Mouse (Mus musculus): Measurements from ENCODE around the gene Plekhj1. TPM values are rescaled to one million over a fixed set of nuclear protein-coding genes. Genes with fewer than 3 reads are reported as not detected.

Plekhj1 gene
- polyA plus RNA-seq, 1 experiment from 2014 or later, result 143 TPM

DNA sequence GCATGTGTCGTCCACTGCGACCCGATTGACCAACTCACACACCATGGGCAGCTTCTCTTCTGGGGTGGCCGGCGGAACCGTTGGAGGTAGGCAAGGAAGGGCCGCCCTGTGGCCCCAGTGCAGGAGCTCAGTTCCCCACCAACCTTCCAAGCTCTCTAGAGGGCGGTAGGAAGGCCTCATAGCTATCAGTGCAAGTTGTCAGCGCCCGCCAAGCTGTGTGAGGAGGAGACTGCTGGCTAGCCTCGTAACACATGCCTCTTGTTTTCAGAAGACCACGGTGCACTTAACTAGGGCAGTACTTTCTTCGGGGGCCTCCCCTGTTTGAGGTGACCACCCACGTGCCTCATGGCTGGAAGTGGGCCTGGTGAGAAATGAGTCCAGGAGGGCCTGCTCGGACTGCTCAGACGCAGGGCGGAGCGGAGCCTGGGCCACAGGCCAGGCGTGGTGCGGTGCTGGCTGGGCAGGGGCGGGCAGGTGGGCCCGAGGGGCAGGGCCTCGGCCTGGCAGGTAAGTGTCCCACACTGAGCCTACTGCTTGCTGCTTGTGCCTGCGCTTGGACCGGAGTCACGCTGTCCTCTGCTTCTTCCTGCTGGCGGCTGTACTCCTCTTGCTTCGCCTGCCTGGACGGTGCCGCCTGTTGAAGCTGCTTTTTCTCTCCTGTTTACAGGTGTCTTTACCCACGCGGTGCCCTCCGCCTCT is 6.8 kb downstream of the Plekhj1 start:
- Histone ChIP-seq H3K4me1 (replicated peaks; ENCODE audit: control insufficient read depth, insufficient read depth, low read length) (peaks cover 6% of the 10 kb centered on the region), H3K4me2 (ENCODE audit: low read length) (no peak overlapping the region), H3K27ac (ENCODE audit: low read length) (no peak overlapping the region), H3K27me3 (replicated peaks; ENCODE audit: control insufficient read depth, insufficient read depth, low read length) (no peaks in the 10 kb centered on the region), H3K4me3 (replicated peaks; ENCODE audit: low read length) (no peak overlapping the region), H3K36me3 (ENCODE audit: control insufficient read depth, insufficient read depth) (peaks cover 46% of the 10 kb centered on the region), H3K9me3 (ENCODE audit: control insufficient read depth, low read length) (no peaks in the 10 kb centered on the region), H3K9ac (replicated peaks; ENCODE audit: low read depth, low read length) (no peak overlapping the region)
- WGBS, result 81% methylated on average over 31 of the region's 33 CpGs
- no peak for ATAC-seq

GRCm38 (mm10) chr10:80790761-80791404 is 7.5 kb downstream of the Plekhj1 start:
- Histone ChIP-seq H3K9ac (replicated peaks; ENCODE audit: low read depth, low read length) (no peak overlapping the region), H3K4me2 (ENCODE audit: low read length) (no peak overlapping the region), H3K4me1 (replicated peaks; ENCODE audit: control insufficient read depth, insufficient read depth, low read length) (0 out of 2 replicates have a peak, but pooled peaks cover 3% of the 10 kb centered on the region), H3K36me3 (ENCODE audit: control insufficient read depth, insufficient read depth) (peaks cover 50% of the 10 kb centered on the region), H3K9me3 (ENCODE audit: control insufficient read depth, low read length) (no peaks in the 10 kb centered on the region), H3K27ac (ENCODE audit: low read length) (no peak overlapping the region), H3K4me3 (replicated peaks; ENCODE audit: low read length) (no peak overlapping the region), H3K27me3 (replicated peaks; ENCODE audit: control insufficient read depth, insufficient read depth, low read length) (no peaks in the 10 kb centered on the region)
- no peak for ATAC-seq
- WGBS, result 92% methylated on average over 19 of the region's 19 CpGs

- Histone ChIP-seq H3K9me3 (ENCODE audit: control insufficient read depth, low read length) (no peaks in the 10 kb centered on the region), H3K4me2 (ENCODE audit: low read length) (no peak overlapping the region), H3K27me3 (replicated peaks; ENCODE audit: control insufficient read depth, insufficient read depth, low read length) (no peaks in the 10 kb centered on the region), H3K4me3 (replicated peaks; ENCODE audit: low read length) (no peak overlapping the region), H3K9ac (replicated peaks; ENCODE audit: low read depth, low read length) (no peak overlapping the region), H3K36me3 (ENCODE audit: control insufficient read depth, insufficient read depth) (peaks cover 70% of the 10 kb centered on the region), H3K4me1 (replicated peaks; ENCODE audit: control insufficient read depth, insufficient read depth, low read length) (0 out of 2 replicates have a peak, but pooled peaks cover 3% of the 10 kb centered on the region), H3K27ac (ENCODE audit: low read length) (no peak overlapping the region)
- ATAC-seq, result no peak
- 79% methylated on average over 2 of the region's 2 CpGs for WGBS
Measured at GRCm38 (mm10) chr10:80787517-80787916, 10.9 kb downstream of the Plekhj1 start.

GRCm38 (mm10) chr10:80785963-80786362 is 12.5 kb downstream of the Plekhj1 start:
- no peaks in the 10 kb centered on the region for H3K4me1 ChIP-seq (replicated peaks; ENCODE audit: control insufficient read depth, insufficient read depth, low read length)
- no peak overlapping the region for H3K4me2 ChIP-seq (ENCODE audit: low read length)
- no peaks in the 10 kb centered on the region for H3K27me3 ChIP-seq (replicated peaks; ENCODE audit: control insufficient read depth, insufficient read depth, low read length)
- H3K9me3 ChIP-seq (ENCODE audit: control insufficient read depth, low read length), result no peaks in the 10 kb centered on the region
- H3K36me3 ChIP-seq (ENCODE audit: control insufficient read depth, insufficient read depth), result peaks cover 74% of the 10 kb centered on the region
- H3K9ac ChIP-seq (replicated peaks; ENCODE audit: low read depth, low read length), result no peak overlapping the region
- no peak for ATAC-seq
- WGBS, result 95% methylated on average over 11 of the region's 11 CpGs
- no peak overlapping the region for H3K4me3 ChIP-seq (replicated peaks; ENCODE audit: low read length)
- H3K27ac ChIP-seq (ENCODE audit: low read length), result no peak overlapping the region

- Histone ChIP-seq H3K27me3 (replicated peaks; ENCODE audit: control insufficient read depth, insufficient read depth, low read length) (no peaks in the 10 kb centered on the region), H3K36me3 (ENCODE audit: control insufficient read depth, insufficient read depth) (peaks cover 69% of the 10 kb centered on the region), H3K4me2 (ENCODE audit: low read length) (no peak overlapping the region), H3K9me3 (ENCODE audit: control insufficient read depth, low read length) (no peaks in the 10 kb centered on the region), H3K4me1 (replicated peaks; ENCODE audit: control insufficient read depth, insufficient read depth, low read length) (no peaks in the 10 kb centered on the region), H3K9ac (replicated peaks; ENCODE audit: low read depth, low read length) (no peak overlapping the region), H3K4me3 (replicated peaks; ENCODE audit: low read length) (no peak overlapping the region), H3K27ac (ENCODE audit: low read length) (no peak overlapping the region)
- ATAC-seq, result no peak
- 80% methylated on average over 12 of the region's 12 CpGs for WGBS
Measured at GRCm38 (mm10) chr10:80784871-80785270, 13.6 kb downstream of the Plekhj1 start.

DNA sequence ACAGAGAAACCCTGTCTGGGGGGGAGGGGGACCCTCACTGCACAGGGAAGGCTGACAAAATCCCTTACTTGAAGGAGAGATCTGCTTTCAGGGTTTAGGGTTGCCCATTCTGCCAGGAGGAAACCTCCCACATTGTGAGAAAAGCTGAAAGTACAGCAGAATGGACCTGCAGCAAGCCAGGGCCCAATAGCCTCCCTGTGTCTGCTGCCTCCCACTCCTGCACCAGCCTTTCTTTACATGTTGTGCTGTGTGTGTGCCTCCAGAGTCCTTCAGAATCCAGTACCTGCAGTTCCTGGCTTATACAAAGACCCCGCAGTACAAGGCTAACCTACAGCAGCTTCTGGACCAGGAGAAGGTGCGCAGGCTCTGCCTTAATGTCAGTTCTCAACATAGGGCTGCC is 14.1 kb downstream of the Plekhj1 start:
- Histone ChIP-seq H3K9me3 (ENCODE audit: control insufficient read depth, low read length) (no peaks in the 10 kb centered on the region), H3K4me2 (ENCODE audit: low read length) (no peak overlapping the region), H3K9ac (replicated peaks; ENCODE audit: low read depth, low read length) (no peak overlapping the region), H3K27ac (ENCODE audit: low read length) (no peak overlapping the region), H3K27me3 (replicated peaks; ENCODE audit: control insufficient read depth, insufficient read depth, low read length) (no peaks in the 10 kb centered on the region), H3K4me1 (replicated peaks; ENCODE audit: control insufficient read depth, insufficient read depth, low read length) (no peaks in the 10 kb centered on the region), H3K36me3 (ENCODE audit: control insufficient read depth, insufficient read depth) (peaks cover 66% of the 10 kb centered on the region), H3K4me3 (replicated peaks; ENCODE audit: low read length) (no peak overlapping the region)
- no peak for ATAC-seq
- 96% methylated on average over 2 of the region's 2 CpGs for WGBS

GRCm38 (mm10) chr10:80779565-80779964 is 18.9 kb downstream of the Plekhj1 start:
- no peaks in the 10 kb centered on the region for H3K27me3 ChIP-seq (replicated peaks; ENCODE audit: control insufficient read depth, insufficient read depth, low read length)
- H3K36me3 ChIP-seq (ENCODE audit: control insufficient read depth, insufficient read depth), result peaks cover 50% of the 10 kb centered on the region
- H3K4me3 ChIP-seq (replicated peaks; ENCODE audit: low read length), result no peak overlapping the region
- H3K4me2 ChIP-seq (ENCODE audit: low read length), result no peak overlapping the region
- no peaks in the 10 kb centered on the region for H3K9me3 ChIP-seq (ENCODE audit: control insufficient read depth, low read length)
- H3K4me1 ChIP-seq (replicated peaks; ENCODE audit: control insufficient read depth, insufficient read depth, low read length), result no peaks in the 10 kb centered on the region; the same call in 1 of the 2 replicates
- H3K9ac ChIP-seq (replicated peaks; ENCODE audit: low read depth, low read length), result no peak overlapping the region
- ATAC-seq, result no peak
- no peak overlapping the region for H3K27ac ChIP-seq (ENCODE audit: low read length)

- H3K9ac ChIP-seq (replicated peaks; ENCODE audit: low read depth, low read length), result no peak overlapping the region
- no peak overlapping the region for H3K4me3 ChIP-seq (replicated peaks; ENCODE audit: low read length)
- no peaks in the 10 kb centered on the region for H3K9me3 ChIP-seq (ENCODE audit: control insufficient read depth, low read length)
- H3K4me2 ChIP-seq (ENCODE audit: low read length), result no peak overlapping the region
- peaks cover 41% of the 10 kb centered on the region for H3K36me3 ChIP-seq (ENCODE audit: control insufficient read depth, insufficient read depth)
- no peak overlapping the region for H3K27ac ChIP-seq (ENCODE audit: low read length)
- 95% methylated on average over 5 of the region's 5 CpGs for WGBS
- peaks cover 7% of the 10 kb centered on the region for H3K4me1 ChIP-seq (replicated peaks; ENCODE audit: control insufficient read depth, insufficient read depth, low read length)
- H3K27me3 ChIP-seq (replicated peaks; ENCODE audit: control insufficient read depth, insufficient read depth, low read length), result no peaks in the 10 kb centered on the region
- no peak for ATAC-seq
Measured at GRCm38 (mm10) chr10:80777123-80777522, 21.3 kb downstream of the Plekhj1 start.

- H3K36me3 ChIP-seq (ENCODE audit: control insufficient read depth, insufficient read depth), result peaks cover 42% of the 10 kb centered on the region
- no peaks in the 10 kb centered on the region for H3K9me3 ChIP-seq (ENCODE audit: control insufficient read depth, low read length)
- no peak overlapping the region for H3K4me3 ChIP-seq (replicated peaks; ENCODE audit: low read length)
- no peak overlapping the region for H3K4me2 ChIP-seq (ENCODE audit: low read length)
- ATAC-seq, result no peak
- 83% methylated on average over 6 of the region's 6 CpGs for WGBS
- peaks cover 7% of the 10 kb centered on the region for H3K4me1 ChIP-seq (replicated peaks; ENCODE audit: control insufficient read depth, insufficient read depth, low read length)
- H3K27me3 ChIP-seq (replicated peaks; ENCODE audit: control insufficient read depth, insufficient read depth, low read length), result no peaks in the 10 kb centered on the region
- H3K27ac ChIP-seq (ENCODE audit: low read length), result no peak overlapping the region
- no peak overlapping the region for H3K9ac ChIP-seq (replicated peaks; ENCODE audit: low read depth, low read length)
Measured at GRCm38 (mm10) chr10:80776358-80776869, 22.0 kb downstream of the Plekhj1 start.
